Mouse (Mus musculus): Measurements from ENCODE around the gene Tdp1.

- TF ChIP-seq POLR2A (IDR thresholded peaks at IDR 0.05; ENCODE audit: insufficient read depth, low read depth, low read length): no peak
- TF ChIP-seq CTCF (IDR thresholded peaks at IDR 0.05): no peak
- TF ChIP-seq EP300 (IDR thresholded peaks at IDR 0.05; ENCODE audit: insufficient read depth, low read depth, low read length): no peak
Measured at GRCm38 (mm10) chr12:99904537-99904936, 20.2 kb downstream of the Tdp1 start.
